Mouse (Mus musculus) ES-E14 (cell line): Measurements from ENCODE around the gene Iqgap1.

Experiments used
- MAFK ChIP-seq: IDR thresholded peaks from 2 replicates; pipeline ENCODE4 v1.6.1; 2014; ENCODE audit warnings: mild to moderate bottlenecking, low read depth, low read length, inconsistent platforms; ENCODE audit not compliant: insufficient read depth
- ZC3H11A ChIP-seq: IDR thresholded peaks from 2 replicates; pipeline ENCODE4 v1.6.1; 2012; ENCODE audit warnings: low read depth, mild to moderate bottlenecking, inconsistent platforms, low read length, borderline replicate concordance

DNA sequence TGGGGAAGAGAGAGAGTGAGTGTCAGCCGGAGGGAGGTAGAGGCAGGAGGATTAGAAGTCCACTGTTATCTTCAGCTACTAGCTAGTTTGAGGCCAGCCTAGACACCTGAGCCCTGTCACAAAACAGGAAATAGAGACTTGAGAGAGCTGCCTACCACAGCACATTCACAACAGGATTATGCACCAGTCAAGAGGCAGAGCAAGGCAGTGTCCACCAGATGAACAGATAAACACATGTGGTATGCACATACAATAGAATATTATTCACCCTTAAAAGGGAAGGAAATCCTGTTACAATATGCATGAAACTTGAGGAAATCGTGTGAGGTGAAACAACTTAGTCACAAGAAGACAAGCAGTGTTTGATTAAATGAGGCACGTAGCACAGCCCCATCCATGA lies 153.5 kb downstream of the Iqgap1 start:
- TF ChIP-seq ZC3H11A (no peak), MAFK (no peak)
